Comparison of ENCODE assay signal across 15 mouse cellular contexts in the genomic region with DNA sequence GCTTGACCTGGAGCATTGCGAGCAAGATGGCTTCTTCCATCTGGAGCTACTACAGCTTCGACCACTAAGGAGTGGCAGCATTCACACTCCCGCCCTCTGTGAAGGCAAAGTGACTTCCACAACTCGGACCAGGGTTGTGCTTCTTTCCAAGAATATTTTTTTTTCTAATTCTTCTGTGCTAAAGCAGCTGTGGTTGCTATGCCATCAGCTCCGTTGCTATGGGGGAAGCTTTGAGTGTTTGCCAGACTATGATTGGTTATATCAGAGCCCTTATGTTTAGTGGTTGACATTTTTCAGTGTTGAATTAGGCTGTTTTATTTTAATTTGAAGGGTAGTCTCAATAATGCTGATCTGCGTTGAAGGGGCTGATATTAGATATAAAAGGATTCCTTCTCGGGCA.
DNase-seq lines count a peak whose midpoint lies in the region; ATAC-seq lines count a peak whose summit lies in the region.
"Had no signal": no experiment of that assay in that cellular context is flagged by ENCODE, and none has a peak within 500 bp of the region (broad histone marks: within the 10 kb centered on the region; RNA-seq: fewer than 3 reads in every experiment).

No protein-coding gene starts in this region.

- ATAC-seq in frontal cortex, adult (ENCODE audit: low TSS enrichment), result peak; percentile 41; the same call in 1 of the 2 replicates
- ATAC-seq: intestine, postnatal 0 days; lung, postnatal 0 days had no signal

- DNase-seq in frontal cortex, postnatal 10 days (ENCODE audit: low spot score in 2 of 2), result no peak
- DNase-seq in right cerebral cortex, adult 2 months (ENCODE audit: low spot score in 2 of 2), result peak; percentile 43 to 53
- DNase-seq in right cerebral cortex, postnatal 4 days, result no peak
- peak; percentile 67 to 69 for DNase-seq in layer of hippocampus, adult 8-10 months (ENCODE audit: low spot score in 2 of 2)
- DNase-seq in adrenal gland, adult 8-10 months, result no peak
- no peak for DNase-seq in B cell, adult 2 months
- DNase-seq: adrenal gland, postnatal 36 days; cerebellum, postnatal 25 days; gastrocnemius, postnatal 25 days; kidney, postnatal 14 days; midbrain, embryonic 14.5 days; thymus, postnatal 4 days had no signal

Comparison
In these comparisons a context has a peak if more than half of its experiments do, and no peak if none do; other contexts are left out.
1. DNase-seq: peak in right cerebral cortex, adult 2 months (2 of 2) and layer of hippocampus, adult 8-10 months (2 of 2); none in frontal cortex, postnatal 10 days (0 of 2), right cerebral cortex, postnatal 4 days (single experiment), adrenal gland, adult 8-10 months (single experiment) and B cell, adult 2 months (0 of 2).